Mouse (Mus musculus) small intestine, adult 2 months (tissue): ENCODE data around the gene Plekhh1. TPM values are rescaled to one million over a fixed set of nuclear protein-coding genes. Genes with fewer than 3 reads are reported as not detected.

ENCODE experiments used
- H3K27ac ChIP-seq: fragments of 200-500 bp; 2 replicates; pipeline ENCODE4 v1.5.1; 2012; ENCODE audit warnings: low read depth, low read length, control low read depth, inconsistent platforms; ENCODE audit not compliant: insufficient read depth
- H3K27me3 ChIP-seq: fragments of 200-500 bp; 2 replicates; pipeline ENCODE4 v1.6.1; 2012; ENCODE audit warnings: mild to moderate bottlenecking, moderate library complexity, low read length, inconsistent platforms; ENCODE audit not compliant: control insufficient read depth, insufficient read depth
- H3K36me3 ChIP-seq: fragments of 200-500 bp; 2 replicates; pipeline ENCODE4 v1.6.1; 2012; ENCODE audit warnings: mild to moderate bottlenecking, low read length, control low read depth, inconsistent platforms; ENCODE audit not compliant: control insufficient read depth, insufficient read depth
- H3K4me1 ChIP-seq: fragments of 200-500 bp; 2 replicates; pipeline ENCODE4 v1.6.1; 2012; ENCODE audit warnings: low read length, inconsistent platforms, mixed read lengths; ENCODE audit not compliant: control insufficient read depth, insufficient read depth, insufficient read length
- H3K4me3 ChIP-seq: fragments of 200-500 bp; 2 replicates; pipeline ENCODE4 v1.5.1; 2012; ENCODE audit warnings: low read depth, mild to moderate bottlenecking, control low read depth, inconsistent platforms, low read length, moderate library complexity
- CTCF ChIP-seq: fragments of 200-500 bp; IDR thresholded peaks from 2 replicates; pipeline ENCODE4 v1.5.1; 2012; ENCODE audit warnings: low read depth, mild to moderate bottlenecking, control low read depth, inconsistent platforms, low read length, moderate library complexity, mixed read lengths; ENCODE audit not compliant: insufficient replicate concordance, insufficient read length; ENCODE audit errors: extremely low read depth
- POLR2A ChIP-seq: fragments of 200-500 bp; IDR thresholded peaks from 2 replicates; pipeline ENCODE4 v1.6.1; 2012; ENCODE audit warnings: low read depth, mild to moderate bottlenecking, control low read depth, inconsistent platforms, low read length, moderate library complexity
- WGBS: fragments of 180-500 bp; shearing (Covaris S2); methylation state at CpG from one replicate; pipeline ENCODE4 v1.1.7; 2018; 5-methylcytosine and 5-hydroxymethylcytosine counted together
- polyA plus RNA-seq: library from polyadenylated mRNA; depleted of rRNA; stranded (reverse); fragments of >200 nt; gene quantifications from 2 replicates; pipeline ENCODE4 v1.2.3, GENCODE M21; 2012

Plekhh1 gene
- polyA plus RNA-seq, 1 experiment, result 18.1 TPM

GRCm38 (mm10) chr12:79069916-79070315 is 41.0 kb downstream of the Plekhh1 start:
- Histone ChIP-seq H3K27ac (no peak overlapping the region), H3K4me1 (no peaks in the 10 kb centered on the region), H3K4me3 (no peak overlapping the region), H3K27me3 (no peaks in the 10 kb centered on the region), H3K36me3 (peaks cover 74% of the 10 kb centered on the region)
- TF ChIP-seq CTCF, result no peak
- no peak for TF ChIP-seq POLR2A
- WGBS, result 87% methylated on average over 6 of the region's 6 CpGs

- Histone ChIP-seq H3K27me3 (no peaks in the 10 kb centered on the region), H3K4me3 (no peak overlapping the region), H3K4me1 (no peaks in the 10 kb centered on the region), H3K27ac (no peak overlapping the region), H3K36me3 (peaks cover 78% of the 10 kb centered on the region)
- TF ChIP-seq POLR2A (no peak), CTCF (no peak)
- WGBS, result 89% methylated on average over 9 of the region's 9 CpGs
Measured at GRCm38 (mm10) chr12:79070736-79071333, 41.9 kb downstream of the Plekhh1 start.

DNA sequence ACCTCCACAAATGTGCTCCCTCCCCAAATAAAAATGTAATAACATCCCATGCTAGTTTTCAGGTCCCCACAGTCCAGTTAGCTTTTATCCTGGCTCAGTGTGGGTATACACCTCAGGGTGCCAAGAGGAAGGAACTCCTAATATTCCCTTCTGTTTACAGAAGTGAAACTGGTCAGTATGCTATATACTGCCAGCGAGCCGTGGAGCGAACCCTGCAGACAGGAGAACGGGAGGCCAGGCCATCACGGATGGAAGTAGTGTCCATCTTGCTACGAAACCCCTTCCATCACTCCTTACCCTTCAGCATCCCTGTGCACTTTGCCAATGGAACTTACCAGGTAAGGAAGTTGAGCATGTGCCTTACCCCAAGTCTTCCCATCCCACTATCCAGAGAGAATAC is 43.6 kb downstream of the Plekhh1 start:
- no peak overlapping the region for H3K27ac ChIP-seq
- H3K4me1 ChIP-seq, result no peaks in the 10 kb centered on the region
- peaks cover 86% of the 10 kb centered on the region for H3K36me3 ChIP-seq
- WGBS, result 77% methylated on average over 6 of the region's 6 CpGs
- no peak overlapping the region for H3K4me3 ChIP-seq
- no peaks in the 10 kb centered on the region for H3K27me3 ChIP-seq
- TF ChIP-seq CTCF, result no peak
- TF ChIP-seq POLR2A, result no peak

DNA sequence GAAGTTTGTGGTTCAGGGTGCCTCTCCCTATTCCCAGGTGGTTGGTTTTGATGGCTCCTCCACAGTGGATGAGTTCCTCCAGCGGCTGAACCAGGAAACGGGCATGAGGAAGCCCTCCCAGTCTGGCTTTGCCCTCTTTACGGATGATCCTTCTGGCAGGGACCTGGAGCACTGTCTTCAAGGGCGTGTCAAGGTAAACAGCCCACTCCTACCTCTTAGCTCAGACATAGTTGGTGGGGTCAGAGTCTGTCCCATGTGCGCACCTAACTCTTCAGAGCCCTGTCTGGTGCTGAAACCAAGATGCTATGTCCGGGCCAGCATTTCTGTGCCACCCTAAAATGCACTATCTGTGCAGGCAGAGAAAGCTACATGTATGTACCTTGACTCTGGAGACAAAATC is 44.4 kb downstream of the Plekhh1 start:
- H3K36me3 ChIP-seq, result peaks cover 87% of the 10 kb centered on the region
- TF ChIP-seq POLR2A, result no peak
- TF ChIP-seq CTCF, result no peak
- no peaks in the 10 kb centered on the region for H3K4me1 ChIP-seq
- no peak overlapping the region for H3K4me3 ChIP-seq
- WGBS, result 60% methylated on average over 6 of the region's 6 CpGs
- H3K27ac ChIP-seq, result no peak overlapping the region
- H3K27me3 ChIP-seq, result no peaks in the 10 kb centered on the region

GRCm38 (mm10) chr12:79089182-79089812 is 60.3 kb downstream of the Plekhh1 start, which contains the start of gene Pigh:
Pigh (minus strand) TSS chr12:79089651.
- WGBS, result under 1% methylated on average over 53 of the region's 53 CpGs
- Histone ChIP-seq H3K36me3 (0 out of 2 replicates have a peak, but pooled peaks cover 2% of the 10 kb centered on the region), H3K27ac (no peak within 1 kb of the TSS), H3K4me1 (0 out of 2 replicates have a peak, but pooled peaks cover 2% of the 10 kb centered on the region), H3K4me3 (peak within 1 kb of the TSS; percentile 77), H3K27me3 (no peaks in the 10 kb centered on the region)
- TF ChIP-seq CTCF (no peak), POLR2A (peak; percentile 56; the same call in 1 of the 2 replicates)

GRCm38 (mm10) chr12:79092569-79092968 is 63.6 kb downstream of the Plekhh1 start:
- H3K27ac ChIP-seq, result peak overlapping the region; percentile 63

DNA sequence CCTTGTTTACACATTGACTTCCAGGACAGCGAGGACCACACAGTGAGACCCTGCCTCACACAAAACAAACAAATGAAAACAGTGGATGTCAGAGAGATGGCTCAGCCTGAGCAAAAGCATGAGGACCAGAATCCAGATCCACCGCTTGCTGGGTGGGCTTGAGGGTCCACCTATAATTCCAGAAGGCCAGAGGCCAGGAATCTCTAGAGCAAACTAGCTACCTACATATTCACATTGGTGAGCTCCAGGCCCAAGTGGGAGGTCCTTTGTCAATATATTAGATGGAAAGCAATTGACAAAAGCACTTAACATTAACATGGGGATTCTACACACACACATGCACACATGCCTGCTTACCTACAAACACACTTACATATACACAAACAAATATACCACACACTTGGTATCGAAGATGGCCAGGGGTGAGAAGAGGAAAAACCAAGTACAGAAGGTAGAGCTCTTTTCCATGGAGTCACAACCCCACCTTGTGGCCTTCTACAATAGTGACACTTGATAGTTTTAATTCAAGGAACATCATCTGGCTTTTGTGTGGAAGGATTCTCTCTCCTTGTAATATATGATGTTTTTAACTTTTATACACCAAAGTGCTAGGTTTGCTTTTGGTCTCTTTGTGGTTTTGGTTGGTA is 68.3 kb downstream of the Plekhh1 start:
- 58% methylated on average over 3 of the region's 3 CpGs for WGBS

More at GRCm38 (mm10) chr12:79092569-79092968, 63.6 kb downstream of the Plekhh1 start:
- no peak overlapping the region for H3K4me3 ChIP-seq
- H3K27me3 ChIP-seq, result no peaks in the 10 kb centered on the region
- no peaks in the 10 kb centered on the region for H3K36me3 ChIP-seq
- 0 out of 2 replicates have a peak, but pooled peaks cover 2% of the 10 kb centered on the region for H3K4me1 ChIP-seq
- no peak for TF ChIP-seq POLR2A
- peak; percentile 90; the same call in 1 of the 2 replicates for TF ChIP-seq CTCF
- WGBS, result 12% methylated on average over 4 of the region's 4 CpGs

More for the DNA sequence above, 68.3 kb downstream of the Plekhh1 start:
- Histone ChIP-seq H3K27ac (no peak overlapping the region), H3K4me1 (peaks cover 2% of the 10 kb centered on the region; the same call in 1 of the 2 replicates), H3K36me3 (no peaks in the 10 kb centered on the region), H3K27me3 (no peaks in the 10 kb centered on the region), H3K4me3 (no peak overlapping the region)
- no peak for TF ChIP-seq CTCF
